Mouse (Mus musculus) spleen, adult 12 weeks (tissue): ENCODE measurements around the gene Gtf2h3.
"Not testable (repeated sequence)": the region's sequence is repeated elsewhere in the genome, so short reads cannot be mapped to it uniquely, and the experiment has no call there.

Source experiments
- DNase-seq: peaks from one replicate; pipeline ENCODE4 v3.0.0; 2022; ENCODE audit warnings: low spot score

The Gtf2h3 gene

DNA sequence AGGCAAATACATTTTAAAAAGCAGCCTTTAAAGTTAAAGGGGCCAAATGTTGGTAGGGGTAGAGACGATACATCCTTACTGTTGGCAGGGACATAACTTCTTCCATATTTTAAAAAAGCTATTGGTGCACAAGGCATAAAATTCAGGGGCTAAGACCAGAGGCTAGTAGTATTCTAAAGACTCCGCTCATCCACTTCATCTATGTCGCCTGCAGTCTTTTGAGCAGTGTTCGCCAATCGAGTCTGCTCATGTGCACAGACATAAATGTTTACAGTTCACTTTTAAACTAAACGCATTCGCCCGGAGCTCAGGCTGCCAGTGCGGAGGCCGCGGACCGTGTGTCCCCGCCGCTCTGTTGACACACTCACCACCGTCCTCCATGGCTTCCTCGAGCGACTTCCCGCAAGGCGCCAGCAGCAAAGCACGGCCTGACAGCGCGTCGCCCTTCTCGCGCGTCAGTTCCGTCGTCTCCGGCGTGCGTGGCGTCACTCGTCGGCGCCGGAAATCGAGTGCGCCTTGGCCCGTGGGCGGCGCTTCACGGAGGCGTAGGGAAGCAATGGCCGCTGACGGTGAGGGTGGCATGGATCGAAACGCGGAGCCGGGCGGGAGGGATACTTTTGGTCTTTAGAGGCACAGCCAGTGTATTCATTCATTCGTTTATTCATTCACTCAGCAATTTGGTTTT lies at the start of gene Gtf2h3, which contains the start of gene Eif2b1:
Gene Gtf2h3 (plus strand): TSS at position 508 of the 685 bp plus-strand sequence.
Gene Eif2b1 (minus strand): TSS at position 499 of the 685 bp plus-strand sequence.
- peak; percentile 88 for DNase-seq

DNA sequence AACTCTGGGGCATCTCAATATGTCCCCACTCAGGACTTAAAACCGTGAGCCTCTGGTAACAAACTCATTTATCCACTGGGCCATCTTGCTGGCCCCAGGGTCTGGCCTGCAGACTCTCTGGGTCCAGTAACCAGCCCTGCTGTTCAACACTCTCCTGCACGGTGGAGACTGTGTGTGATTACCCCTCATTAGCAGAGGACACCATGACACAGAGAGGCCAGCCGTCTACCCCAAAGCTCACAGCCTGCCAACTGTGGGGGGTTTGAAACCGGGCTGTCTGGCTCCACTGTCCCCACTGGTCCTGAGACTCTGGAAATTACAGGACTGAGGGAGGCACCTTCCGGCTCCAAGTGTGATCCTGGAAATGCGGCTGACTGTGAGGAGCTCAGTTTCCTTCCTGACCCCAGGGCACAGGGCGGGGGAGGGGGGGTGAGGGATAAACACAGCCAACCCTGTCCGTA lies 49.7 kb upstream of the Gtf2h3 start:
- no peak for DNase-seq

DNA sequence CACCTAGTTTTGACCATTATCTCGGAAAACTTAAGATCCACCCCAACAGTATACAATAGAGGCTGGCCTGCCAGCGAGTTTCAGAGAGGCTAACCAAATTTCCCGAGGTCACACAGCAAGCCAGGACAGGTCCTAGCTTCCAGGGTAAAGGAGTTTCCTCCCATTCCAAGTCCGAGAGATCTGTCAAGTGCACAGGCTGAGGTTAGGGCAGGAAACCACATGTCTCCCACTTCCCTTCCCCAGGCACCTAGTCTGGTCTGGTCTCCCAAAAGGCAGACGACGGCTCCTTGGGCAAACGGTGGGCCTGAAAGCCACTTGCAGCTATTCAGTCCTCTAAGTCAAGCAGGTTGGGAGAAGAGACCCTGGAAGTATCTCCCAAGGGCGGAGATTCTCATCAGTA lies 49.2 kb upstream of the Gtf2h3 start:
- no peak for DNase-seq

DNA sequence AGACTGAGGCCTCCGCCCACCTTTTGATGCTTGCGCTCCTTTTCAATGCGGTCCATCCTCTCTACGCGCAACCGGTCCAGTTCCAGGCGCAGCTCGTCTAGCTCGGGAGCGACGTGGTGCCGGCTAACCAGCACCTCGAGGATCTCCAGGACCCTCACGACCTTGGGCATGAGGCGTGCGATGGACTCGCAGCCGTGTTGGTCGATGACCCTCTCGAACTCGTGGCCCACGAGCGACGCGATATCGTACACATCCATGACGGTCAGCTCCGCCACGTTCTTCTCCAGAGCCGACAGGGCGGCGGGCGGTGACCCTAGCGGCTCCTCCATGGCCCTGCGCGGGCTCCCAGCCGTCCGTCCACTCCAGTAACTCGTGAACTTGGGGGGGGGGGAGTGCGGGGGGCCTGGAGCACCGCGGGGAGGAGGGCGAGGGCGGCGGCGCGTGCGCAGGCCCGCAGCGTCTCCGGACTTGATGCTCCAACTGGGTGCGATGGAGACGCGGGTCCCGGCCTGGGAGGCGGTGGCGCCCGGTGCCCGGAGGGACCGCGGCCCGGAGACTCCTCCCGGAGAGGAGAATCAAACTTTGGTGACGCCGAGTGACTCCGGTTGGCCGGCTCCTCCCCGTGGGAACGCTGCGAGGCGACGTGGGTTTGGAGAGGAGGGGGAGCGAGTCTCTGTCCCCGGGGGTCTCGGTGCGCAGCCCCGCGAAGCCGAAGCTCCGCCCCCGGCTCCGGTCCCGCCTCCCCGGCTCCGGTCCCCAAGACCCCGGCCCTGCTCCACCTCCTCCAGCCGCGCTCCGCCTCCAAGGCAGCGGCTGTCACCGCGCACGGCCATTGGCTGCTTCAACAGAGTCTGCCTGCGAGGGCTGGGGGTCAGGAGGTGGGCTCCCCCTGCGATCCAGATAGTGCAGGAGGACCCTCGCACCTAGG lies 48.0 kb upstream of the Gtf2h3 start, which contains the start of gene Rilpl1:
Gene Rilpl1 (minus strand): TSS at position 737 of the 928 bp plus-strand sequence.
- no peak for DNase-seq

DNA sequence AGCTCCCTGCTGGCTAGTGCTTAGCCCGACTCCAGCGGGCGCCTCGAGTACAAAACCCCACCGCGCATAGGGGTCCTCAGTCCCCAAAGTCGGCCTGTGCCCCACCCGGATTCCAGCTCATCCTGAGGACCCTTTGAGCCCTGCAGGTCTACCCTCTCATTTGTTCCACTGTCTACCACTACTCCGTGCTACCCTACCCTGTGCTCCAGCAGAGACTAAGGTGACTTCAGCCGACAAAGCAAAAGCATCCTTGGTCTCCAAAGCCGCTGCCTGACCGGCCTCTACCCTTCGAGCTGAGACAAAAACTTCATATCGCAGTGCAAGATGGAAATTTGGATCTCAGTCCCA lies 47.4 kb upstream of the Gtf2h3 start:
- DNase-seq = no peak

DNA sequence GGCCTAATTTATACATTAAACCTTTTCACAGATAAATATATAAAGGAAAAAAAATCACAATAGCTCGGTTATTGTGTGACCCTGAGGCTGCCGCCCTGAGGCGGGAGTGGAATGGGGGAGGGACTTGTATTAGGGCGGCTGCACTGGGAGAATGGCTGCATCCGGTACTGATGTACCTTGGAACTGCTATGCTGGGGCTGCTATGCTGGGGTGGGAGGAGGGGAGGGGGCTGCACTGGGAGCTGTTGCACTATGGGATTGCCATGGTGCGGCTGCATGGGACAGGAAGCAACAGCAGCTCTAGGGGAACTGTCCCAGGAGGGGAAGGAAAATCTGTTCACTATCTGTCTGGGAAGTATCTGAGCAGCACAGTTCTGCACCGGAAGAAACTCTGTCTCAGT lies 46.5 kb upstream of the Gtf2h3 start:
- DNase-seq = no peak

DNA sequence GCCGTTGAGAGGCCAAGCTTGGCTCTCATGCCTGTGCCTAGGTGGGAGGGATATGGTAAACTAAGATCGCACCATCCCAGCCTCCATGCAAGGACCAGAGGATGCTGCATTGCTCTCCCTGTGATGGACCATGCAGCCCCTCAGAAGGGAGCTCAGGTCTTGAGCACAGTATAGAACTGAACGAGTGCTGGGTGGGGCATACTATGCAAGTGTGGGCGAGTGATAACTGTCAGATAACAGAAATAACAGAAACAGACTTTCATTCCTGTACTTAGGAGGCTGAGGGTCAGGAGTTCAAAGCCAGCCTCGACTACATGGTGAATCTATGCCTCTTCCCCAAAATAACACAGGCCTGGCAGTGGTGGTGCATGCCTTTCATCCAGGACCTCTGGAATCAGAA lies 43.9 kb upstream of the Gtf2h3 start:
- no peak for DNase-seq

DNA sequence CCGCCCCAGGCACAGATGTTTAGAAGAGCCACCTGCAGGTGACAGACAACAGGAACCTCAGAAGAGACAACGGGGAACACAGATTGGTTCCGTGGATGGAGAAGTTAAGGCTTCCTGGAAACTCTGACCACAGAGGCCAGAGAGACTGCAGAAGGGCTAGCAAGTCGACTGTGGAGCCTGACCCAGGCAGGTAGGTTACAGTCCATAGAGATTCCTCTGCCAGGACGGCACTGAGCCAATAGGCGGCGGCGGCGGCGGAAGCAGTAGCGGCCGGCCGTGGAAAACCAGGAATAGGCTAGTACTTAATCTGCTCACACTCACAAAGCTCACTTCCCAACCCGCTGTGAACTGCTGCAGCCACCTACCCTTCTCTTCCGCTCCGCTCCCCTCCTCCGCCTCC lies 42.2 kb upstream of the Gtf2h3 start:
- no peak for DNase-seq

DNA sequence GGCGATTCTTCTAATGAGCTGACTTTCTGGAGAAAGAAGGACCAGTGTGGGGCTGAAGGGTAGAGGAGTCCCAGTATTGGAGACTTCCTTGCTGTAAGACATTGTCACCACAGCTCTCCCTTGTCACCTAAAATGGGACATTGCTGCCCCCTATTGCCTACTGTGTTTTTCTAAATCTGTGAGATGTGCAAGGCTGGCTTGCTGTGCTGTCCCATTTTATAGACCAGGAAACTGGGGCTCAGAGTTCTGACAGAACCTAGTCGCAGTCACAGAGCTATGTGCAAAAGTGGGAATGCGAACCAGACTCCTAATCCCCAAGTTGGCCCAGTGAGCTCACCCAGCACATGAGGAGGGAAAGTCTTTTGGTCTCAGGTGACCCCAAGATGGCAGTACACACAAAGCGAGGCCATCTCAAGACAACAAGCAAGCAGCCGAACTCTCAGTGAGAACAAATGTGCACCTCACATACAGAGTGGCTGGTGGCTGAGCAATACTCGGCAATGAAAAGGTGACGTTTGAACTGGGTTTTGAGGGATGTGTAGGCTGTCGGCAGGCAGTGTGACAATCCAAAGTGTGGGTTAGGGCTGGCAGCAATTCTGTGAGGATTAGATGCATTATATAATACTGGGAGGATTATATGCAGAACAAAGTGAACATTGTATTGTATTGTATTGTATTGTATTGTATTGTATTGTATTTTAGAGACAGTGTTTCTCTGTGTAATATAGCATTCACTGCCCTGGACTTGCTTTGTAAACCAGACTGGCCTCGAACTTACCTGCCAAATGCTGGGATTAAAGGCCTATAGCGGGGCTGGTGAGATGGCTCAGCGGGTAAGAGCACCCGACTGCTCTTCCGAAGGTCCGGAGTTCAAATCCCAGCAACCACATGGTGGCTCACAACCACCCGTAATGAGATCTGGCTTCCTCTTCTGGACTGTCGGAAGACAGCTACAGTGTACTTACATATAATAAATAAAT lies 39.8 kb upstream of the Gtf2h3 start:
- peak; percentile 30 for DNase-seq

DNA sequence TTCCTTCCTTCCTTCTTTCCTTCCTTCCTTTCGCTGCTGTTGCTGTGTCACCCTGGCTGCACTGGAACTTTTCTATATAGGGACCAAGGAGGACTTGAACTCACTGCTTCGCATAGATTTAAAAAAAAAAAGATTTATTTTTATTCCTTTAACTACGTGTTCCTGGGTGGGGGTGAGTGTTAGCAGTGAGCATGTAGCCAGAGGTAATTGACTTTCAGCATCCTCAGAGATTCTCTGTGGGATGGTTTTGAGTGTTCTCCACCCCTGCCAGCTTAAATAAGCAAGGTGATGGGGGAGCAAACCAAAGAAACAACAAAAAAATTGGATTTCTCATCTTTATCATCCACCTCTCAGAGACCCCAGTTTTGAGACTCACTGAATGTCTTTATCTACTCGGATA lies 39.0 kb upstream of the Gtf2h3 start:
- DNase-seq = no peak

DNA sequence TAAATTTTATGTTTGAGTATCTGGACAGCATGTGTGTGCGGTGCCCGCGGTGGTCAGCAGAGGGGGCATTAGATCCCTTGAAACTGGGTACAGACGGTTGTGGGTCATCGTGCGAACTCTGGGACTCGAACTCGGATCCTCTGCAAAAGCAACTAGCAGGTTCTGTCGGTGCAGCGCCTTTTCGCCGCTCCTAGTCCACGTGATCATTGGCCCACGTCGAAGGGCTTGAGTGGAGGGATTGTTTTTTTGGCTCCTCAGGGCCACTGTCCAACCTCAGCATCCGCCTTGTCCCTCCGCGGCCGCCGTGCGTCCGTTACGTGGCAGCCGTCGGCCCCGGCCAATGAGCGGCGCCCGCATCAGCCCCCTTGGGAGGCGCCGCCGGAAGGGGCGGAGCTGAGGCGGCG lies 38.6 kb upstream of the Gtf2h3 start, which contains the start of gene Tmed2:
Gene Tmed2 (plus strand): TSS at position 313 of the 404 bp plus-strand sequence.
- DNase-seq = peak; percentile 88

DNA sequence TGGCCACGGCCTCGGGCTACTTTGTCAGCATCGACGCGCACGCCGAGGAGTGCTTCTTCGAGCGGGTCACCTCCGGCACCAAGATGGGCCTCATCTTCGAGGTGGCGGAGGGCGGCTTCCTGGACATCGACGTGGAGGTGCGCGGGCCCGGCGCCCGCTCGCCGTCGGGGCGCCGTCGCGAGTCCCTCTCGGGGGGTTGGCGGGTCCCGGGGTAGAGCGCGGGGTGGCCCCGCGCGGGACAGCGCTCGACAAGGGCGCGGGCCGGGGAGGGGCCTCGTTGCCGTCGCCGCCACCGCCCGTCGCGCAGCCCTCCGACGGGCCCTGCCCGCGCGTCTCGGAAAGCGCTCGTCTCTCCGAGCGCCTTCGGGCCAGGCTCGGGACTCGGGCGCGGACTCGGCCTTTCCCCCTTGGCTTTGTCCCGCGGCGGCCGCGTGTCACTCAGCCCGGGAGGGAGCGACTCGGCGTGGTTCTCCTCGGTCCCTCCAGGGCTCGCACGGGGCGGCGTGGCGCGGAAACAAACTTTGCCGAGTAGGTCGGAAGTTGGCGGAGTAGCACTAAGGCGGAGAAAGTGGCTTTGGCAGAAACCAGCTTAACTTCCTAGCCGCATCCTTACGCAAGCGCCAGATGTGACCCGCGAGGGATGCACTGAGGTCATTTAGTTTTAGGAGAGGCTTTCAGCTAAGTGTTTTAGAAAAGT lies 37.9 kb upstream of the Gtf2h3 start:
- DNase-seq = peak; percentile 67

DNA sequence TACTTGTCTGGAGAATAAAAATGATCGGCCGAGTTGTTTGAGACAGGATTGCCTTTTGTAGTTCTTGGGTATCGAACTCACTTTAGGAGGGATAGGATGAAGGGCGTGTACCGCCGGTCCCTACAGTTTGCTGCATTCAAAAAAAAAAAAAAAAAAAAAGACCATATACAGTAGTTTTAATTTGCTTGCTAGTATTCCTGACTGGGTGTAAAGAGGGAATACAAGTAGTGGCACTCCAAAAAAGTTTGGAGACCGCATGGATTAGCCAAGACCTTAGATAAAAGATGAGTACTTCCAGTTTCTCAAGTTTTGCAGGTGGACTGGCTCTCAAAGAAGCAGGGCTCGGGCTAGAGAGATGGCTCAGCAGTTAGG lies 37.4 kb upstream of the Gtf2h3 start:
- no peak for DNase-seq

DNA sequence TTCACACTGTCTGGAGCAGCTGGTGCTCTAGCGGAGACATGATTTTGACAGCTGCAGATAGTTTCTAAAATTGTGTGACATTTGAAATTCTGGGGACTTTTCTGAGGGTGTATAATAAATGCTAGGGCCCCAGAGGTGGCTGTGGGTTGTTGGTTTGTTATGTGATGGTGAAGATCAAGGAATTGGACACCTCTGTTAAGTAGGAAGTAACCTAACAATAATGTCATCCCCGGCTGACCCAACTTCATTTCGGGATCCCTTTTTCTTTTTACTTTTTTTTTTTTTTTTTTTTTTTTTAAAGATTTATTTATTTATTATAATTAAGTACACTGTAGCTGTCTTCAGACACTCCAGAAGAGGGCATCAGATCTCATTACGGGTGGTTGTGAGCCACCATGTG lies 28.2 kb upstream of the Gtf2h3 start:
- DNase-seq = not testable (repeated sequence)

DNA sequence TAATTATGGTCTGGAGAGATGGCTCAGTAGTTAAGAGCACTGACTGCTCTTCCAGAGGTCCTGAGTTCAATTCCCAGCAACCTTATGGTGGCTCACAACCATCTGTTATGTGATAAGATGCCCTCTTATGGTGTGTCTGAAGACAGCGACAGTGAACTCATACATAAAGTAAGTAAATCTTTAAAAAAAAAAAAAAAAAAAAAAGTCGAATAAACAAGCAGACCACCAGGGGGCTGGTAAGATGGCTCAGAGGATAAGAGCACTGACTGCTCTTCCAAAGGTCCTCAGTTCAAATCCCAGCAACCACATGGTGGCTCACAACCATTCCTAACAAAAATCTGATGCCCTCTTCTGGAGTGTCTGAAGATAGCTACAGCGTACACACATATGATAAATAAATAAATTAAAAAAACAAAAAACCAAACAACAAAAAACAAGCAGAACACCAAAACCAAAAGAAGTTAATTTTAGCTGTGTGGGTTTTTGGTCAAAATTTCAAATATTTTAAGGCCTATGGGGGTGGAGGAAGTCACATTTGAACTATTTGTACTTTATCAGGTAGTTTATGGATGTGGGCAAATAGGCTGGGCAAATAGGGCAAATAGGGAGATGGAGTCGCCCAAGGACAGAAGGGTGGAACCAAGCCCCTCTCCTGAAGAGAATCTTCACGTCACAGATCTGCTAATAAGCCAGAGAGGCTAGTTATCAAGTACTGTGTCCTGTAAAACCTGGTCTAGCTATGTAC lies 27.4 kb upstream of the Gtf2h3 start:
- not testable (repeated sequence) for DNase-seq

DNA sequence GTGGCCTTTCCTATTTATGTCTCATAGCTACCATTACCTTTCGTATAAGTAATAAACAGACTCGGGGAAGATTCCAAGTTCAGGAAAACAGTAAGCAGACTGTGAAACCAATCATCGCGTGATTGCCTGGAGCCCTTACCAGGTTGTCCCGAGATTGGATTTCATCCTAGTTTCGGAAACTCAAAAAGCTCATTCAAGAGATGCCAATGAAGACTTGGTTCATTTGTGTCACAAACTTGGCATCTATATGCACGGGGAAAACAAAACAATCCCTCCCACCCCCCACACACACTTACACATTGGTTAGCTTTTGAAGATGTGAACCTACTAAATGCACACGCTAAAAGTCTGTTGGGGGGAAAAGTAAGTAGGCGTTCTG lies 26.9 kb upstream of the Gtf2h3 start:
- DNase-seq = no peak

DNA sequence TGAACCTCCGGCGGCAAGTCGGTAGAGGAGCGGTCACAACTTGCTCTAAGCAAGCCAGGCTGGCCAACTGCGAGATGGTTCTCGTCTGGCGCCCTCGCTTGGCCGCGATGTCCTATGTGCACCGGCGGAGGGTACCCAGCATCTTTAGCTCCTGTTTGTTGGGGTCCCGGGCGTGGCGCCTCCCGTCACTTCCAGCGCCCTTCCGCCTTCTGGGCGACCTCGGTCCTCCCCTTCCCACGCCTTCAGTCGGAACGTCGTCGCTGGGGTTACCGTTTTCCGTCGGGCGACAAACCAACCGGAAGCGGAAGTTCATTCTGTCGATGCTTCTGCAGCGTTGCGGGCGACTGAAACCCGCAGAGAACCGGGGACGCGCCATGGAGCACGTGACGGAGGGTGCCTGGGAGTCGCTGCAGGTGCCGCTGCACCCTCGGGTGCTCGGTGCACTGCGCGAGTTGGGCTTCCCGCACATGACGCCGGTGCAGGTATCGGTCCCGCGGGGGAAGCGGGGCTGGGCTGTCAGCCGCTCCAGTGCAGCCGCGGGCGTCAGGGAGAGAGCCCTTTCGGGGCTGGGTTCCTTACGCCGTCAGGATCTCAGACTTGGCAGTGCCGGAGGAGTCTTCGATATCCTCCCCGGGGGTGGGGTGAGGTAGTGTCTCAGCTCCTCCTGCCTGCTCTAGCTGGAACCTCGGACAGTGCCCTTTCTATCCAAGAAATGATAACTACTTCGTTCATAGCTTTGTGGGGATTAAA lies 26.2 kb upstream of the Gtf2h3 start, which contains the start of gene Ddx55:
Gene Ddx55 (plus strand): TSS at position 307 of the 750 bp plus-strand sequence.
- DNase-seq = peak; percentile 81

DNA sequence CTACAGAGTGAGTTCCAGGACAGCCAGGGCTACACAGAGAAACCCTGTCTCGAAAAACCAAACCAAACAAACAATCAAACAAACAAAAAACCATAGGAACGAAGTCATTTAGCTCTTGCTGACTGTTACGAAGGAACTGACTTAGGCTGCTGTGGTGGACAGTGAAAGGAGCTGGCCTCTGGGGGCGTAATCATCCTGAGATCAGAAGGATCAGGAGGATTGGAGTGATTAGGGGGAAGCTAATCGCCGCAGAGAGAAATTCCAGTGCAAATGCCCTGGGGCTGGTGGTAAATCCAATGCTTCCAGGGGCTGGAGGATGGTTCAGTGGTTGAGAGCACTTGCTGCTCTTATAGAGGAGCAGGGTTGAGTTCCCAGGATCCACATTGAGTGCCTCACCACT lies 25.3 kb upstream of the Gtf2h3 start:
- no peak for DNase-seq

DNA sequence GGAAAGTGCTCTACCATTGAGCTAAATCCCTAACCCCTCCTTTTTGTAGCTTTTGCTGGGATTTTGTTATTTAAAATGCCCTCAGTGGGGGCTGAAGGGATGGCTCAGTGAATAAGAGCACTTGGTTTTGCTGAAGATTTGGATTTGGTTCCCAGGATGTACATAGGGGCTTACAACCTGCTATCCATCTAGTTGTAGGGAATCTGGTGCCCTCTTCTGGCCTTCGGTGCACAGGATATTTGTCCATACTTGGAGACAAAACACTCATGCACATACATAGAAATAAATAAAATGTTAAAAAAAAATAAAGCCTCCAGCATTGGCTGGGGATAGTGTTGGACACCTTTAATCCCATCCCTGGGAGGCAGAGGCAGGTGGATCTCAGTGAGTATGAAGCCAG lies 23.8 kb upstream of the Gtf2h3 start:
- no peak for DNase-seq

DNA sequence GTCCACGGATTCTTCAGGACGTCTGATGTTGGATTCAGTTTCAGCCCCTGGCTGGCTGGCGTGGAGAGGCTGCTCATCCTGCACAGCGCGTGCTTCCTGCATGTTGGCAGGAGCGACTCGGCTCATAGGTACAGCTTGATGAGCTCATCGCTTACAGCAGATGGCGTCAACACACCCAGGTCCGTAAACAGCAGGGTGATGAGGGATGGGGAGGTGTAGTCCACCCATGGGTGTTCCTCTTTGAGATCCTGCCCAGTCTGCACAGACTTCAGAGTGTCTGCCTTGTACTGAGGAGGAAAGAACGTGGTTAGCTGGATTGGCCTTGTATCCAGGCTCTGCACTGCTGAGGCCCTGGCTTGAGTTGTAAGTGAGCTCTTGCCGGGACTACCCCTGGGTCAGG lies 7.9 kb upstream of the Gtf2h3 start:
- no peak for DNase-seq
